Mouse (Mus musculus) CH12.LX (cell line): ENCODE measurements around the gene Dclk2. TPM values are rescaled to one million over a fixed set of nuclear protein-coding genes. Genes with fewer than 3 reads are reported as not detected.

Experiments
- DNase-seq: peaks from one replicate; pipeline ENCODE4 v3.0.0-alpha.2; 2013; ENCODE audit errors: extremely low read depth
- H3K27ac ChIP-seq: 2 replicates; pipeline ENCODE4 v1.5.1; 2012; ENCODE audit warnings: low read depth, mild to moderate bottlenecking, control low read depth, moderate library complexity; ENCODE audit not compliant: insufficient read depth
- H3K27me3 ChIP-seq: replicated peaks from 2 replicates; pipeline ENCODE3; 2012; ENCODE audit warnings: inconsistent platforms
- H3K36me3 ChIP-seq, 2 experiments: replicated peaks in 1 of 2; 2 replicates each; pipeline versions ENCODE3 to v1.6.1; 2012; ENCODE audit warnings: inconsistent platforms in 1 of 2, low read length in 1 of 2, mild to moderate bottlenecking in 1 of 2, mixed read lengths in 1 of 2, moderate library complexity in 1 of 2; ENCODE audit not compliant: control insufficient read depth in 1 of 2, insufficient read depth in 1 of 2
- H3K4me1 ChIP-seq, 2 experiments: 2 replicates each; pipeline ENCODE4 v1.6.1; 2012; ENCODE audit warnings: inconsistent platforms in 1 of 2, moderate library complexity in 1 of 2; ENCODE audit not compliant: insufficient read depth in 2 of 2, control insufficient read depth in 1 of 2
- H3K4me2 ChIP-seq: 2 replicates; pipeline ENCODE4 v1.6.1; 2012; ENCODE audit warnings: low read depth, mild to moderate bottlenecking, control low read depth; ENCODE audit not compliant: poor library complexity, insufficient read depth, severe bottlenecking
- H3K4me3 ChIP-seq, 3 experiments: fragments of 150-350 bp in 1 of 3; sonication (generic) in 1 of 3; replicated peaks in 1 of 3; 2 replicates each; pipeline versions ENCODE3 to v1.5.1; 2011 to 2012; ENCODE audit warnings: low read depth in 2 of 3, low read length in 2 of 3, mild to moderate bottlenecking in 2 of 3, moderate library complexity in 2 of 3, control low read depth in 1 of 3, improper control_type of control experiment in 1 of 3, inconsistent platforms in 1 of 3, mixed read lengths in 1 of 3; ENCODE audit not compliant: poor library complexity in 1 of 3
- H3K79me2 ChIP-seq: replicated peaks from 2 replicates; pipeline ENCODE4 v1.6.1; 2012; ENCODE audit warnings: mild to moderate bottlenecking, moderate library complexity; ENCODE audit not compliant: control insufficient read depth, poor library complexity, insufficient read depth, severe bottlenecking; ENCODE audit errors: extremely low read depth
- H3K9ac ChIP-seq: 2 replicates; pipeline ENCODE4 v1.6.1; 2012; ENCODE audit warnings: low read depth, mild to moderate bottlenecking, control low read depth, moderate library complexity; ENCODE audit not compliant: insufficient read depth
- H3K9me3 ChIP-seq: replicated peaks from 2 replicates; pipeline ENCODE3; 2012; ENCODE audit warnings: low read length, inconsistent platforms, mixed read lengths
- CHD1 ChIP-seq: IDR thresholded peaks from 2 replicates; pipeline ENCODE4 v1.6.1; 2012; ENCODE audit warnings: low read depth, low read length, improper control_type of control experiment, inconsistent platforms
- CHD2 ChIP-seq: IDR thresholded peaks from 2 replicates; pipeline ENCODE4 v1.6.1; 2011; ENCODE audit warnings: low read length, improper control_type of control experiment
- E2F4 ChIP-seq: IDR thresholded peaks from 2 replicates; pipeline ENCODE4 v1.6.1; 2011; ENCODE audit warnings: low read depth, low read length, improper control_type of control experiment; ENCODE audit not compliant: insufficient replicate concordance
- ELF1 ChIP-seq: IDR thresholded peaks from 2 replicates; pipeline ENCODE4 v1.6.1; 2014; ENCODE audit warnings: low read depth, mild to moderate bottlenecking, inconsistent platforms, low read length, improper control_type of control experiment
- EP300 ChIP-seq: IDR thresholded peaks from 2 replicates; pipeline ENCODE4 v1.6.1; 2011; ENCODE audit warnings: low read length, improper control_type of control experiment
- ETS1 ChIP-seq: conservative IDR thresholded peaks from 2 replicates; pipeline ENCODE4 v1.6.1; 2012; ENCODE audit warnings: low read depth, mild to moderate bottlenecking, inconsistent platforms, low read length, improper control_type of control experiment, moderate library complexity
- GABPA ChIP-seq: IDR thresholded peaks from 2 replicates; pipeline ENCODE4 v1.6.1; 2012; ENCODE audit warnings: low read depth, low read length, improper control_type of control experiment, inconsistent platforms; ENCODE audit not compliant: insufficient replicate concordance
- HCFC1 ChIP-seq: IDR thresholded peaks from 2 replicates; pipeline ENCODE4 v1.6.1; 2012; ENCODE audit warnings: low read depth, mild to moderate bottlenecking, inconsistent platforms, low read length, improper control_type of control experiment
- JUND ChIP-seq: conservative IDR thresholded peaks from 2 replicates; pipeline ENCODE4 v1.6.1; 2011; ENCODE audit warnings: low read depth, low read length, improper control_type of control experiment
- KAT2A ChIP-seq: IDR thresholded peaks from 2 replicates; pipeline ENCODE4 v1.6.1; 2012; ENCODE audit warnings: low read length, improper control_type of control experiment, inconsistent platforms; ENCODE audit not compliant: insufficient replicate concordance
- MAFK ChIP-seq: IDR thresholded peaks from 2 replicates; pipeline ENCODE4 v1.6.1; 2011; ENCODE audit warnings: low read length, improper control_type of control experiment; ENCODE audit not compliant: insufficient replicate concordance
- MAX ChIP-seq: IDR thresholded peaks from 2 replicates; pipeline ENCODE4 v1.6.1; 2011; ENCODE audit warnings: low read length, improper control_type of control experiment
- MAZ ChIP-seq: IDR thresholded peaks from 2 replicates; pipeline ENCODE4 v1.6.1; 2012; ENCODE audit warnings: low read depth, mild to moderate bottlenecking, inconsistent platforms, low read length, improper control_type of control experiment, moderate library complexity
- MEF2A ChIP-seq: IDR thresholded peaks from 2 replicates; pipeline ENCODE4 v1.6.1; 2014; ENCODE audit warnings: low read depth, mild to moderate bottlenecking, inconsistent platforms, low read length, improper control_type of control experiment, borderline replicate concordance
- MXI1 ChIP-seq: IDR thresholded peaks from 2 replicates; pipeline ENCODE4 v1.6.1; 2011; ENCODE audit warnings: mild to moderate bottlenecking, low read depth, low read length, improper control_type of control experiment
- MYC ChIP-seq: IDR thresholded peaks from 2 replicates; pipeline ENCODE4 v1.6.1; 2011; ENCODE audit warnings: low read depth, mild to moderate bottlenecking, improper control_type of control experiment, low read length
- NELFE ChIP-seq: IDR thresholded peaks from 2 replicates; pipeline ENCODE4 v1.6.1; 2011; ENCODE audit warnings: low read depth, low read length, improper control_type of control experiment
- NRF1 ChIP-seq: IDR thresholded peaks from 2 replicates; pipeline ENCODE4 v1.6.1; 2014; ENCODE audit warnings: low read depth, mild to moderate bottlenecking, inconsistent platforms, low read length, improper control_type of control experiment, moderate library complexity
- POLR2A ChIP-seq: IDR thresholded peaks from 2 replicates; pipeline ENCODE4 v1.6.1; 2011; ENCODE audit warnings: low read depth, mild to moderate bottlenecking, improper control_type of control experiment, low read length
- POLR2AphosphoS2 ChIP-seq: IDR thresholded peaks from 2 replicates; pipeline ENCODE4 v1.6.1; 2011; ENCODE audit warnings: low read depth, low read length, improper control_type of control experiment
- SIN3A ChIP-seq: IDR thresholded peaks from 2 replicates; pipeline ENCODE4 v1.6.1; 2012; ENCODE audit warnings: low read length, improper control_type of control experiment, inconsistent platforms
- SMC3 ChIP-seq: IDR thresholded peaks from 2 replicates; pipeline ENCODE4 v1.6.1; 2011; ENCODE audit warnings: low read depth, low read length, improper control_type of control experiment
- TCF12 ChIP-seq: IDR thresholded peaks from 2 replicates; pipeline ENCODE4 v1.6.1; 2014; ENCODE audit warnings: low read depth, mild to moderate bottlenecking, inconsistent platforms, low read length, improper control_type of control experiment
- UBTF ChIP-seq: IDR thresholded peaks from 2 replicates; pipeline ENCODE4 v1.6.1; 2012; ENCODE audit warnings: low read depth, mild to moderate bottlenecking, inconsistent platforms, low read length, improper control_type of control experiment, moderate library complexity
- USF1 ChIP-seq: IDR thresholded peaks from 2 replicates; pipeline ENCODE4 v1.6.1; 2014; ENCODE audit warnings: low read depth, mild to moderate bottlenecking, inconsistent platforms, low read length, improper control_type of control experiment
- USF2 ChIP-seq: conservative IDR thresholded peaks from 2 replicates; pipeline ENCODE4 v1.6.1; 2011; ENCODE audit warnings: low read depth, low read length, improper control_type of control experiment
- ZMIZ1 ChIP-seq: IDR thresholded peaks from 2 replicates; pipeline ENCODE4 v1.6.1; 2012; ENCODE audit warnings: low read depth, mild to moderate bottlenecking, inconsistent platforms, low read length, improper control_type of control experiment
- dilution Hi-C: fragments of 300-500 bp; cut with MboI; formaldehyde crosslinking; loops from 2 replicates; pipeline ENCODE4 v1.14.3; 2020; ENCODE audit warnings: low sequenced_read_pairs; ENCODE audit not compliant: extremely low pct_unique_long_range_greater_than_20kb, extremely low pct_ligation_motif_present
- in situ Hi-C: fragments of 300-500 bp; cut with MboI; formaldehyde crosslinking; loops from 3 replicates; pipeline ENCODE4 v1.14.3; 2019; ENCODE audit warnings: low sequenced_read_pairs, low pct_ligation_motif_present, low pct_unique_long_range_greater_than_20kb, mixed read lengths
- polyA plus RNA-seq: library from polyadenylated mRNA; unstranded; fragments of >175 nt; gene quantifications from 2 replicates; pipeline ENCODE4 v1.2.1, GENCODE M21; 2012; ENCODE audit warnings: low read depth; ENCODE audit not compliant: insufficient read length
- total RNA-seq, 2 experiments: library from RNA; depleted of rRNA; stranded (reverse); fragments of 300-350 nt in 1 of 2; fragments of >200 nt in 1 of 2; gene quantifications; 2 replicates each; pipeline ENCODE4 v1.2.3; 2012 to 2014

Gene Dclk2
- total and polyA plus RNA-seq, 3 experiments, result 0.93 to 2.0 (median 1.0) TPM

- TF ChIP-seq UBTF, result no peak; the same call in 1 of the 2 replicates
These were observed 860 bp downstream of the Dclk2 start (continued) for GRCm38 (mm10) chr3:86919641-86920342.

- dilution Hi-C loops (no loop called here), in situ Hi-C loops (no loop called here)
- Histone ChIP-seq H3K4me2 (no peak overlapping the region), H3K4me1 (peaks cover 4 to 32% of the 10 kb centered on the region in 2 experiments), H3K9me3 (no peaks in the 10 kb centered on the region), H3K79me2 (no peaks in the 10 kb centered on the region), H3K4me3 (no peak overlapping the region)
- no peak for DNase-seq
- no peak for TF ChIP-seq MXI1
- no peak for TF ChIP-seq GABPA
- no peak for TF ChIP-seq NRF1
- no peak for TF ChIP-seq E2F4
- no peak for TF ChIP-seq NELFE
- TF ChIP-seq ETS1, result no peak
- TF ChIP-seq SIN3A, result no peak
- no peak for TF ChIP-seq MEF2A
- TF ChIP-seq MYC, result no peak
- TF ChIP-seq SMC3, result no peak
- TF ChIP-seq CHD1, result no peak
- TF ChIP-seq POLR2AphosphoS2, result no peak
- no peak for TF ChIP-seq POLR2A
- no peak for TF ChIP-seq JUND
- no peak for TF ChIP-seq ZMIZ1
- no peak for TF ChIP-seq EP300
- no peak for TF ChIP-seq TCF12
- TF ChIP-seq MAZ, result no peak
- TF ChIP-seq, all 38 proteins: peak for 0
- H3K36me3 ChIP-seq, result no peaks in the 10 kb centered on the region
- peaks cover 4% of the 10 kb centered on the region for H3K27me3 ChIP-seq
- no peak overlapping the region for H3K9ac ChIP-seq
- no peak overlapping the region for H3K27ac ChIP-seq
These were observed 3.6 kb downstream of the Dclk2 start for GRCm38 (mm10) chr3:86917048-86917447.

GRCm38 (mm10) chr3:86916626-86917025 is 4.0 kb downstream of the Dclk2 start:
- Histone ChIP-seq H3K4me1 (peaks cover 4 to 32% of the 10 kb centered on the region in 2 experiments), H3K27me3 (peaks cover 3% of the 10 kb centered on the region), H3K27ac (no peak overlapping the region), H3K9me3 (no peaks in the 10 kb centered on the region), H3K36me3 (no peaks in the 10 kb centered on the region), H3K4me3 (no peak overlapping the region), H3K9ac (no peak overlapping the region), H3K4me2 (no peak overlapping the region), H3K79me2 (no peaks in the 10 kb centered on the region)
- in situ Hi-C loops (no loop called here), dilution Hi-C loops (no loop called here)
- no peak for DNase-seq
- TF ChIP-seq GABPA (no peak), USF2 (no peak), TCF12 (no peak), MAX (no peak), KAT2A (no peak), MAFK (no peak), MYC (no peak), ELF1 (no peak), CHD1 (no peak), MEF2A (no peak), USF1 (no peak), CHD2 (no peak), HCFC1 (no peak), ZMIZ1 (no peak), NRF1 (no peak), POLR2AphosphoS2 (no peak)
